Mouse (Mus musculus): Measurements from ENCODE around the gene Fam178b. TPM values are rescaled to one million over a fixed set of nuclear protein-coding genes. Genes with fewer than 3 reads are reported as not detected.
A peak's percentile ranks its signal among the peaks of the same experiment; 100 is the strongest.

Gene Fam178b
- polyA plus RNA-seq, 1 experiment: 1.1 TPM

GRCm38 (mm10) chr1:36550075-36550863 lies 132.7 kb downstream of the Fam178b start:
- TF ChIP-seq CTCF (IDR thresholded peaks at IDR 0.05; ENCODE audit: borderline replicate concordance, insufficient read depth, low read depth, low read length): peak; percentile 77
- no peak for TF ChIP-seq POLR2A (IDR thresholded peaks at IDR 0.05; ENCODE audit: borderline replicate concordance, insufficient read depth, low read length)
- 34% methylated on average over 20 of the region's 20 CpGs for WGBS
- peak; percentile 71 to 76 for DNase-seq
- H3K4me1 ChIP-seq (ENCODE audit: control insufficient read depth, insufficient read depth, low read length): peaks cover 53% of the 10 kb centered on the region
- no peak overlapping the region for H3K4me3 ChIP-seq (replicated peaks; ENCODE audit: insufficient read depth, low read depth, low read length)
- H3K27ac ChIP-seq (ENCODE audit: insufficient read depth, low read length): no peak overlapping the region
- no peaks in the 10 kb centered on the region for H3K27me3 ChIP-seq (ENCODE audit: control insufficient read depth, insufficient read depth, low read length)

GRCm38 (mm10) chr1:36549491-36549890 lies 133.5 kb downstream of the Fam178b start:
- peaks cover 45% of the 10 kb centered on the region for H3K4me1 ChIP-seq (ENCODE audit: control insufficient read depth, insufficient read depth, low read length)
- no peak overlapping the region for H3K27ac ChIP-seq (ENCODE audit: insufficient read depth, low read length)
- TF ChIP-seq CTCF (IDR thresholded peaks at IDR 0.05; ENCODE audit: borderline replicate concordance, insufficient read depth, low read depth, low read length) (no peak), POLR2A (IDR thresholded peaks at IDR 0.05; ENCODE audit: borderline replicate concordance, insufficient read depth, low read length) (no peak)
- WGBS: 62% methylated on average over 18 of the region's 18 CpGs
- no peak for DNase-seq
- H3K27me3 ChIP-seq (ENCODE audit: control insufficient read depth, insufficient read depth, low read length): no peaks in the 10 kb centered on the region
- H3K4me3 ChIP-seq (replicated peaks; ENCODE audit: insufficient read depth, low read depth, low read length): no peak overlapping the region

GRCm38 (mm10) chr1:36548771-36549170 lies 134.2 kb downstream of the Fam178b start:
- no peak for DNase-seq
- no peak overlapping the region for H3K27ac ChIP-seq (ENCODE audit: insufficient read depth, low read length)
- WGBS: 57% methylated on average over 8 of the region's 8 CpGs
- TF ChIP-seq CTCF (IDR thresholded peaks at IDR 0.05; ENCODE audit: borderline replicate concordance, insufficient read depth, low read depth, low read length): no peak
- TF ChIP-seq POLR2A (IDR thresholded peaks at IDR 0.05; ENCODE audit: borderline replicate concordance, insufficient read depth, low read length): no peak
- H3K27me3 ChIP-seq (ENCODE audit: control insufficient read depth, insufficient read depth, low read length): no peaks in the 10 kb centered on the region
- H3K4me1 ChIP-seq (ENCODE audit: control insufficient read depth, insufficient read depth, low read length): peaks cover 41% of the 10 kb centered on the region
- no peak overlapping the region for H3K4me3 ChIP-seq (replicated peaks; ENCODE audit: insufficient read depth, low read depth, low read length)

- peaks cover 34% of the 10 kb centered on the region for H3K4me1 ChIP-seq (ENCODE audit: control insufficient read depth, insufficient read depth, low read length)
- WGBS: 24% methylated on average over 9 of the region's 9 CpGs
- DNase-seq: peak; percentile 51 to 59
- H3K27me3 ChIP-seq (ENCODE audit: control insufficient read depth, insufficient read depth, low read length): no peaks in the 10 kb centered on the region
- no peak overlapping the region for H3K4me3 ChIP-seq (replicated peaks; ENCODE audit: insufficient read depth, low read depth, low read length)
- H3K27ac ChIP-seq (ENCODE audit: insufficient read depth, low read length): no peak overlapping the region
- TF ChIP-seq CTCF (IDR thresholded peaks at IDR 0.05; ENCODE audit: borderline replicate concordance, insufficient read depth, low read depth, low read length) (no peak), POLR2A (IDR thresholded peaks at IDR 0.05; ENCODE audit: borderline replicate concordance, insufficient read depth, low read length) (no peak)
Observed at GRCm38 (mm10) chr1:36547981-36548598, 134.9 kb downstream of the Fam178b start.

- Histone ChIP-seq H3K4me1 (ENCODE audit: control insufficient read depth, insufficient read depth, low read length) (peaks cover 33% of the 10 kb centered on the region), H3K27me3 (ENCODE audit: control insufficient read depth, insufficient read depth, low read length) (no peaks in the 10 kb centered on the region), H3K27ac (ENCODE audit: insufficient read depth, low read length) (peak within 1 kb of the TSS; percentile 79), H3K4me3 (replicated peaks; ENCODE audit: insufficient read depth, low read depth, low read length) (peak within 1 kb of the TSS; percentile 68)
- peak; percentile 99 for DNase-seq
- under 1% methylated on average over 43 of the region's 43 CpGs for WGBS
- TF ChIP-seq POLR2A (IDR thresholded peaks at IDR 0.05; ENCODE audit: borderline replicate concordance, insufficient read depth, low read length): peak; percentile 88
- peak; percentile 98 for TF ChIP-seq CTCF (IDR thresholded peaks at IDR 0.05; ENCODE audit: borderline replicate concordance, insufficient read depth, low read depth, low read length)
Observed at GRCm38 (mm10) chr1:36546888-36547471, 136.0 kb downstream of the Fam178b start, which contains the start of gene Ankrd39. TSS of gene Ankrd39 (minus strand) at chr1:36547445.

- H3K4me3 ChIP-seq (replicated peaks; ENCODE audit: insufficient read depth, low read depth, low read length): peak overlapping the region; percentile 68
- TF ChIP-seq CTCF (IDR thresholded peaks at IDR 0.05; ENCODE audit: borderline replicate concordance, insufficient read depth, low read depth, low read length) (no peak), POLR2A (IDR thresholded peaks at IDR 0.05; ENCODE audit: borderline replicate concordance, insufficient read depth, low read length) (no peak)
- H3K4me1 ChIP-seq (ENCODE audit: control insufficient read depth, insufficient read depth, low read length): peaks cover 34% of the 10 kb centered on the region
- H3K27me3 ChIP-seq (ENCODE audit: control insufficient read depth, insufficient read depth, low read length): no peaks in the 10 kb centered on the region
- peak in 1 of 2 experiments; percentile 45 for DNase-seq
- 0 out of 2 replicates have a peak overlapping the region, but pooled peaks have one; percentile 79 for H3K27ac ChIP-seq (ENCODE audit: insufficient read depth, low read length)
- WGBS: 73% methylated on average over 19 of the region's 19 CpGs
Observed at GRCm38 (mm10) chr1:36545845-36546600, 137.0 kb downstream of the Fam178b start.

- Histone ChIP-seq H3K4me1 (ENCODE audit: control insufficient read depth, insufficient read depth, low read length) (peaks cover 28% of the 10 kb centered on the region), H3K27ac (ENCODE audit: insufficient read depth, low read length) (no peak overlapping the region), H3K4me3 (replicated peaks; ENCODE audit: insufficient read depth, low read depth, low read length) (no peak overlapping the region), H3K27me3 (ENCODE audit: control insufficient read depth, insufficient read depth, low read length) (no peaks in the 10 kb centered on the region)
- WGBS: 67% methylated on average over 2 of the region's 2 CpGs
- no peak for DNase-seq
- TF ChIP-seq POLR2A (IDR thresholded peaks at IDR 0.05; ENCODE audit: borderline replicate concordance, insufficient read depth, low read length) (no peak), CTCF (IDR thresholded peaks at IDR 0.05; ENCODE audit: borderline replicate concordance, insufficient read depth, low read depth, low read length) (no peak)
Observed at GRCm38 (mm10) chr1:36545382-36545781, 137.6 kb downstream of the Fam178b start.

All from cerebellum, adult 2 months (tissue).